Mouse (Mus musculus): ENCODE data around the gene Atp9a.

DNA sequence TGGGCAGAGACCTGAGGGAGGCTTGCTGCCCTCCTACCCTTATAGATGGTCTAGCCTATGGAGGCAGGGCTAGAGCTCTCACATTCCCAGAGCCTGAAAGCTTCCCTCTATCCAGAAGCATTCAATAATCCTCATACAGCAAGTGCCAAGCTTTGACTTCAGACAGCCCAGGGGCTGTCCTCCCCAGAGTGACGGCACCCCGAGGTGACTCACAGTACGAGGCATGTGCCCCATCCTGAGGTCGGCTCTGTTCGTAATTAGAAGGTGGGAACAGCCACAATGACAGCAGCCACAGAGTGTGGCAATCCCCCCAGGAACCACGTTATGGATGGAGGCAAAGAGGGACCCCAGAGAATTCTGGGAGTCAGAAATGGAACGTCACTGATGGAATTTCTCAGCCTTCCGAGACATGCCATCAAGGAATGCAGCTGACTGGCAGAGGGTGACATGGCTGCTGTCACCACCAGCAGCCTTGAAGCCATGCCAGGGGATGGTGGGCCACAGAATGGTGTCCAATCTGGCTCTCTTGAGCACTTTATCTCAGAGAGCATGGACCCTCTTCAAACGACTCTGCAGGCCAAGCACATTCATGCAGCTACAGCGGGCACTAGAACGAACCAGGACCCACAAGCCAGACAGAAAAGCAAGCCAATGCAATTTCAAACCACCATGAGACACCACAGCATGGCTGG, 121.0 kb downstream of the Atp9a start:
- TF ChIP-seq CTCF (IDR thresholded peaks at IDR 0.05; ENCODE audit: low read depth, low read length) (no peak), POLR2A (IDR thresholded peaks at IDR 0.05; ENCODE audit: insufficient read depth, low read length) (no peak), EP300 (IDR thresholded peaks at IDR 0.05; ENCODE audit: insufficient read depth, low read depth, low read length) (no peak)
